Mouse (Mus musculus) intestine, embryonic 16.5 days (tissue): ENCODE results near the gene Gltpd2. TPM values are rescaled to one million over a fixed set of nuclear protein-coding genes. Genes with fewer than 3 reads are reported as not detected.
A peak's percentile ranks its signal among the peaks of the same experiment; 100 is the strongest.
"Not testable (repeated sequence)": the region's sequence is repeated elsewhere in the genome, so short reads cannot be mapped to it uniquely, and the experiment has no call there.

Source experiments
- ATAC-seq: fragments of 200-750 bp; cut with Nextera tagmentation; 2 replicates; pipeline ENCODE4 v1.8.0; 2017; ENCODE audit warnings: moderate TSS enrichment, moderate library complexity
- H3K27ac ChIP-seq: fragments of 300-500 bp; sonication (generic); 2 replicates; pipeline ENCODE4 v1.5.1; 2014; ENCODE audit warnings: mild to moderate bottlenecking, low read length
- H3K27me3 ChIP-seq: fragments of 300-500 bp; sonication (generic); replicated peaks from 2 replicates; pipeline ENCODE4 v1.6.1; 2014; ENCODE audit warnings: low read length, control low read depth, mixed read lengths; ENCODE audit not compliant: control insufficient read depth, insufficient read depth
- H3K36me3 ChIP-seq: fragments of 300-500 bp; sonication (generic); 2 replicates; pipeline ENCODE4 v1.6.1; 2014; ENCODE audit warnings: low read length, control low read depth; ENCODE audit not compliant: control insufficient read depth, insufficient read depth
- H3K4me1 ChIP-seq: fragments of 300-500 bp; sonication (generic); 2 replicates; pipeline ENCODE4 v1.6.1; 2014; ENCODE audit warnings: low read length, control low read depth, mixed read lengths; ENCODE audit not compliant: control insufficient read depth, insufficient read depth
- H3K4me2 ChIP-seq: fragments of 300-500 bp; sonication (generic); 2 replicates; pipeline ENCODE4 v1.6.1; 2014; ENCODE audit warnings: low read depth, low read length, control low read depth
- H3K4me3 ChIP-seq: fragments of 300-500 bp; sonication (generic); 2 replicates; pipeline ENCODE4 v1.5.1; 2014; ENCODE audit warnings: mild to moderate bottlenecking, low read length
- H3K9ac ChIP-seq: fragments of 300-500 bp; sonication (generic); 2 replicates; pipeline ENCODE4 v1.6.1; 2014; ENCODE audit warnings: low read depth, low read length
- H3K9me3 ChIP-seq: fragments of 300-500 bp; sonication (generic); 2 replicates; pipeline ENCODE4 v1.6.1; 2016; ENCODE audit warnings: low read length, control low read depth; ENCODE audit not compliant: control insufficient read depth
- WGBS: fragments of 180-500 bp; shearing (Covaris S2); extraction: QIAGEN DNeasy Blood & Tissue Kit; methylation state at CpG from one replicate; pipeline ENCODE4 v1.1.7; 2014; 5-methylcytosine and 5-hydroxymethylcytosine counted together
- polyA plus RNA-seq: library from polyadenylated mRNA; unstranded; fragments of >200 nt; fragmentation: Nextera tagmentation; extraction: Ambion mirVana; gene quantifications from 2 replicates; pipeline ENCODE4 v1.2.1, GENCODE M21; 2015

The Gltpd2 gene
- polyA plus RNA-seq, 1 experiment from 2014 or later: 2.0 TPM

GRCm38 (mm10) chr11:70512709-70513342 lies 6.2 kb upstream of the Gltpd2 start:
- Histone ChIP-seq H3K36me3 (no peaks in the 10 kb centered on the region), H3K9me3 (no peaks in the 10 kb centered on the region), H3K4me1 (peaks cover 11% of the 10 kb centered on the region), H3K4me3 (no peak overlapping the region), H3K4me2 (no peak overlapping the region), H3K27me3 (no peaks in the 10 kb centered on the region), H3K9ac (no peak overlapping the region), H3K27ac (no peak overlapping the region)
- 83% methylated on average over 7 of the region's 7 CpGs for WGBS
- ATAC-seq: no peak

GRCm38 (mm10) chr11:70513520-70513919 lies 5.5 kb upstream of the Gltpd2 start:
- WGBS: 61% methylated on average over 11 of the region's 11 CpGs
- no peak for ATAC-seq
- Histone ChIP-seq H3K9me3 (no peaks in the 10 kb centered on the region), H3K4me3 (no peak overlapping the region), H3K27ac (no peak overlapping the region), H3K9ac (no peak overlapping the region), H3K4me2 (no peak overlapping the region), H3K4me1 (peaks cover 11% of the 10 kb centered on the region), H3K27me3 (no peaks in the 10 kb centered on the region), H3K36me3 (no peaks in the 10 kb centered on the region)

- Histone ChIP-seq H3K36me3 (no peaks in the 10 kb centered on the region), H3K9me3 (no peaks in the 10 kb centered on the region), H3K4me3 (no peak within 1 kb of the TSS), H3K4me2 (no peak within 1 kb of the TSS), H3K4me1 (peaks cover 13% of the 10 kb centered on the region), H3K27me3 (no peaks in the 10 kb centered on the region), H3K9ac (no peak within 1 kb of the TSS), H3K27ac (no peak within 1 kb of the TSS)
- ATAC-seq: no peak
- WGBS: 88% methylated on average over 7 of the region's 7 CpGs
Observed at GRCm38 (mm10) chr11:70514288-70514687, 4.7 kb upstream of the Gltpd2 start, which contains the start of gene Vmo1. Gene Vmo1 (minus strand): TSS chr11:70514616.

- Histone ChIP-seq H3K4me2 (no peak overlapping the region), H3K36me3 (no peaks in the 10 kb centered on the region), H3K9me3 (no peaks in the 10 kb centered on the region), H3K27ac (no peak overlapping the region), H3K9ac (no peak overlapping the region), H3K4me3 (no peak overlapping the region), H3K4me1 (peaks cover 17% of the 10 kb centered on the region; the same call in 1 of the 2 replicates), H3K27me3 (no peaks in the 10 kb centered on the region)
- no peak for ATAC-seq
- 25% methylated on average over 2 of the region's 2 CpGs for WGBS
Observed at GRCm38 (mm10) chr11:70516352-70516751, 2.6 kb upstream of the Gltpd2 start.

- Histone ChIP-seq H3K27me3 (no peaks in the 10 kb centered on the region), H3K4me1 (peaks cover 17% of the 10 kb centered on the region; the same call in 1 of the 2 replicates), H3K9ac (no peak overlapping the region), H3K36me3 (no peaks in the 10 kb centered on the region), H3K4me2 (no peak overlapping the region), H3K9me3 (no peaks in the 10 kb centered on the region), H3K27ac (no peak overlapping the region), H3K4me3 (no peak overlapping the region)
- ATAC-seq: no peak
- WGBS: 63% methylated on average over 1 of the region's 1 CpGs
Observed at GRCm38 (mm10) chr11:70518436-70518835, 560 bp upstream of the Gltpd2 start.

- H3K4me2 ChIP-seq: peak overlapping the region; percentile 49
- peak overlapping the region; percentile 83 for H3K27ac ChIP-seq
- 11% methylated on average over 41 of the region's 41 CpGs for WGBS
- peak; percentile 38 for ATAC-seq
- H3K36me3 ChIP-seq: no peaks in the 10 kb centered on the region
- H3K27me3 ChIP-seq: no peaks in the 10 kb centered on the region
- H3K9me3 ChIP-seq: no peaks in the 10 kb centered on the region
- peaks cover 17% of the 10 kb centered on the region; the same call in 1 of the 2 replicates for H3K4me1 ChIP-seq
- H3K9ac ChIP-seq: peak overlapping the region; percentile 74
- H3K4me3 ChIP-seq: peak overlapping the region; percentile 43
Observed at GRCm38 (mm10) chr11:70520178-70520769, 1.3 kb downstream of the Gltpd2 start.

GRCm38 (mm10) chr11:70523306-70523989 lies 4.5 kb downstream of the Gltpd2 start:
- H3K9me3 ChIP-seq, H3K4me3 ChIP-seq, ATAC-seq, H3K27me3 ChIP-seq, H3K36me3 ChIP-seq, H3K27ac ChIP-seq, H3K9ac ChIP-seq, H3K4me2 ChIP-seq: not testable (repeated sequence)
- 85% methylated on average over 8 of the region's 8 CpGs for WGBS
- peaks cover 24% of the 10 kb centered on the region for H3K4me1 ChIP-seq

- 5% methylated on average over 8 of the region's 8 CpGs for WGBS
- no peak overlapping the region for H3K27ac ChIP-seq
- peaks cover 16% of the 10 kb centered on the region for H3K4me1 ChIP-seq
- H3K36me3 ChIP-seq: 0 out of 2 replicates have a peak, but pooled peaks cover 4% of the 10 kb centered on the region
- H3K4me3 ChIP-seq: peak overlapping the region; percentile 73
- peak; percentile 44 for ATAC-seq
- H3K4me2 ChIP-seq: peak overlapping the region; percentile 57
- H3K9me3 ChIP-seq: no peaks in the 10 kb centered on the region
- no peaks in the 10 kb centered on the region for H3K27me3 ChIP-seq
- 0 out of 2 replicates have a peak overlapping the region, but pooled peaks have one; percentile 45 for H3K9ac ChIP-seq
Observed at GRCm38 (mm10) chr11:70524782-70525181, 5.8 kb downstream of the Gltpd2 start.

- peak within 1 kb of the TSS; percentile 19; the same call in 1 of the 2 replicates for H3K27ac ChIP-seq
Observed at GRCm38 (mm10) chr11:70525184-70525678, 6.2 kb downstream of the Gltpd2 start, which contains the start of gene Psmb6. Gene Psmb6 (plus strand): TSS chr11:70525367.

More at GRCm38 (mm10) chr11:70525184-70525678, 6.2 kb downstream of the Gltpd2 start, which contains the start of gene Psmb6:
- H3K36me3 ChIP-seq: 0 out of 2 replicates have a peak, but pooled peaks cover 4% of the 10 kb centered on the region
- peak within 1 kb of the TSS; percentile 82 for H3K9ac ChIP-seq
- peak; percentile 92 for ATAC-seq
- WGBS: under 1% methylated on average over 25 of the region's 26 CpGs
- H3K4me2 ChIP-seq: peak within 1 kb of the TSS; percentile 64
- H3K4me1 ChIP-seq: peaks cover 13% of the 10 kb centered on the region
- no peaks in the 10 kb centered on the region for H3K9me3 ChIP-seq
- peak within 1 kb of the TSS; percentile 73 for H3K4me3 ChIP-seq
- no peaks in the 10 kb centered on the region for H3K27me3 ChIP-seq
